Mouse (Mus musculus) liver, embryonic 14.5 days (tissue): ENCODE measurements around the gene Aup1. TPM values are rescaled to one million over a fixed set of nuclear protein-coding genes. Genes with fewer than 3 reads are reported as not detected.
A peak's percentile ranks its signal among the peaks of the same experiment; 100 is the strongest.

Source experiments
- ATAC-seq: fragments of 200-750 bp; cut with Nextera tagmentation; 2 replicates; pipeline ENCODE4 v1.8.0; 2017; ENCODE audit warnings: moderate number of reproducible peaks, mild to moderate bottlenecking, moderate library complexity; ENCODE audit not compliant: insufficient read depth
- DNase-seq, 3 experiments: peaks; one replicate each; pipeline ENCODE4 v3.0.0-alpha.2; 2012 to 2013; ENCODE audit warnings: low read depth in 3 of 3, low spot score in 3 of 3
- H3K27ac ChIP-seq: fragments of 300-500 bp; sonication (generic); 2 replicates; pipeline ENCODE4 v1.5.1; 2014; ENCODE audit warnings: moderate library complexity, mild to moderate bottlenecking, control low read depth, inconsistent platforms
- H3K27me3 ChIP-seq: fragments of 300-500 bp; sonication (generic); 2 replicates; pipeline ENCODE4 v1.6.1; 2014; ENCODE audit warnings: mild to moderate bottlenecking, low read length, moderate library complexity; ENCODE audit not compliant: control insufficient read depth, insufficient read depth
- H3K36me3 ChIP-seq: fragments of 300-500 bp; sonication (generic); replicated peaks from 2 replicates; pipeline ENCODE4 v1.6.1; 2014; ENCODE audit warnings: low read depth; ENCODE audit not compliant: control insufficient read depth, insufficient read depth
- H3K4me1 ChIP-seq, 2 experiments: fragments of 200-500 bp in 1 of 2; fragments of 300-500 bp in 1 of 2; sonication (generic) in 1 of 2; replicated peaks; 2 replicates each; pipeline ENCODE4 v1.6.1; 2012 to 2014; ENCODE audit warnings: antibody characterized with exemption in 1 of 2, inconsistent platforms in 1 of 2, low read length in 1 of 2; ENCODE audit not compliant: control insufficient read depth in 2 of 2, insufficient read depth in 2 of 2
- H3K4me2 ChIP-seq: fragments of 300-500 bp; sonication (generic); 2 replicates; pipeline ENCODE4 v1.6.1; 2014; ENCODE audit warnings: low read depth, mild to moderate bottlenecking, control low read depth, moderate library complexity
- H3K4me3 ChIP-seq, 2 experiments: fragments of 200-500 bp in 1 of 2; fragments of 300-500 bp in 1 of 2; sonication (generic) in 1 of 2; 2 replicates each; pipeline ENCODE4 v1.5.1; 2012 to 2014; ENCODE audit warnings: low read depth in 2 of 2, low read length in 2 of 2, mild to moderate bottlenecking in 2 of 2, control low read depth in 1 of 2, inconsistent platforms in 1 of 2, moderate library complexity in 1 of 2; ENCODE audit not compliant: insufficient read depth in 1 of 2
- H3K9ac ChIP-seq: fragments of 300-500 bp; sonication (generic); replicated peaks from 2 replicates; pipeline ENCODE4 v1.6.1; 2014; ENCODE audit warnings: mild to moderate bottlenecking, control low read depth, moderate library complexity
- H3K9me3 ChIP-seq: fragments of 300-500 bp; sonication (generic); 2 replicates; pipeline ENCODE4 v1.6.1; 2016; ENCODE audit warnings: low read length, mixed read lengths; ENCODE audit not compliant: control insufficient read depth
- CTCF ChIP-seq: IDR thresholded peaks from 2 replicates; pipeline ENCODE4 v1.5.1; 2016; ENCODE audit warnings: antibody characterized with exemption, low read depth, control low read depth
- EP300 ChIP-seq: IDR thresholded peaks from 2 replicates; pipeline ENCODE4 v1.6.1; 2016; ENCODE audit warnings: antibody characterized with exemption, low read depth
- WGBS: fragments of 180-500 bp; shearing (Covaris S2); extraction: QIAGEN DNeasy Blood & Tissue Kit; methylation state at CpG from one replicate; pipeline ENCODE4 v1.1.7; 2014; ENCODE audit not compliant: insufficient replicate concordance; 5-methylcytosine and 5-hydroxymethylcytosine counted together
- microRNA counts: library from miRNA; unstranded; fragments of <30 nt; microRNA quantifications from one replicate; lab custom pipeline; 2016
- microRNA-seq: library from miRNA; unstranded; fragments of <30 nt; microRNA quantifications from one replicate; pipeline ENCODE4, GENCODE M21; 2016
- polyA plus RNA-seq, 2 experiments: library from polyadenylated mRNA; depleted of rRNA in 1 of 2; stranded (reverse) in 1 of 2; unstranded in 1 of 2; fragments of >200 nt; fragmentation: Nextera tagmentation in 1 of 2; extraction: Ambion mirVana in 1 of 2; gene quantifications; 2 replicates each; pipeline versions ENCODE4 v1.2.1 to v1.2.3; 2012 to 2014

Gene Aup1
- polyA plus RNA-seq, 2 experiments: 128 to 172 TPM

GRCm38 (mm10) chr6:83101316-83101687, 47.0 kb downstream of the Aup1 start, which contains the start of the genes Ccdc142 and Gm42688:
Gene Ccdc142, plus strand, starts transcription at chr6:83101601.
Gene Gm42688, plus strand, starts transcription at chr6:83101617.
- peak within 1 kb of the TSS; percentile 86 for H3K9ac ChIP-seq
- H3K9me3 ChIP-seq: no peaks in the 10 kb centered on the region
- H3K4me1 ChIP-seq: peaks cover 8% of the 10 kb centered on the region in 2 experiments
- TF ChIP-seq EP300 (no peak), CTCF (peak; percentile 87)
- H3K27me3 ChIP-seq: no peaks in the 10 kb centered on the region
- H3K4me2 ChIP-seq: peak within 1 kb of the TSS; percentile 93
- H3K27ac ChIP-seq: peak within 1 kb of the TSS; percentile 60
- DNase-seq (peak; percentile 84 to 91 (median 86)), ATAC-seq (peak; percentile 83)
- no peaks in the 10 kb centered on the region for H3K36me3 ChIP-seq
- under 1% methylated on average over 25 of the region's 25 CpGs for WGBS
- peak within 1 kb of the TSS; percentile 63 to 81 for H3K4me3 ChIP-seq

GRCm38 (mm10) chr6:83101688-83102556, 47.6 kb downstream of the Aup1 start:
- Histone ChIP-seq H3K9ac (peak overlapping the region; percentile 86), H3K27me3 (no peaks in the 10 kb centered on the region), H3K4me2 (peak overlapping the region; percentile 93), H3K4me1 (peaks cover 8% of the 10 kb centered on the region in 2 experiments), H3K9me3 (no peaks in the 10 kb centered on the region), H3K27ac (peak overlapping the region; percentile 60), H3K36me3 (no peaks in the 10 kb centered on the region), H3K4me3 (peak overlapping the region; percentile 63 to 81)
- TF ChIP-seq EP300: no peak
- peak; percentile 59 for TF ChIP-seq CTCF
- DNase-seq: peak in 2 of 3 experiments; percentile 55 to 62
- peak; percentile 80 for ATAC-seq
- under 1% methylated on average over 74 of the region's 74 CpGs for WGBS

GRCm38 (mm10) chr6:83103130-83103650, 48.9 kb downstream of the Aup1 start:
- H3K4me3 ChIP-seq: 0 out of 4 replicates have a peak overlapping the region, but pooled peaks of 1 of the 2 experiments have one; percentile 81
- no peak overlapping the region for H3K27ac ChIP-seq
- 69% methylated on average over 11 of the region's 11 CpGs for WGBS
- DNase-seq (no peak), ATAC-seq (no peak)
- H3K9me3 ChIP-seq: no peaks in the 10 kb centered on the region
- no peak overlapping the region for H3K9ac ChIP-seq
- no peaks in the 10 kb centered on the region for H3K27me3 ChIP-seq
- TF ChIP-seq EP300: no peak
- 0 out of 2 replicates have a peak, but pooled peaks have one; percentile 22 for TF ChIP-seq CTCF
- peaks cover 13% of the 10 kb centered on the region in 2 experiments for H3K4me1 ChIP-seq
- H3K4me2 ChIP-seq: peak overlapping the region; percentile 93
- H3K36me3 ChIP-seq: no peaks in the 10 kb centered on the region

GRCm38 (mm10) chr6:83104158-83104557, 49.8 kb downstream of the Aup1 start:
- H3K27ac ChIP-seq: no peak overlapping the region
- H3K4me3 ChIP-seq: no peak overlapping the region
- no peaks in the 10 kb centered on the region for H3K27me3 ChIP-seq
- WGBS: 71% methylated on average over 4 of the region's 4 CpGs
- H3K36me3 ChIP-seq: no peaks in the 10 kb centered on the region
- TF ChIP-seq EP300 (no peak), CTCF (no peak)
- no peak for ATAC-seq
- no peak overlapping the region for H3K4me2 ChIP-seq
- H3K9ac ChIP-seq: no peak overlapping the region
- peaks cover 16 to 17% of the 10 kb centered on the region in 2 experiments for H3K4me1 ChIP-seq
- DNase-seq: no peak
- H3K9me3 ChIP-seq: no peaks in the 10 kb centered on the region

MicroRNA genes within 50 kb of the gene (microRNA counts, 519-probe panel; counts per million panel counts)
- microRNA mmu-miR-3470a+mmu-miR-3470b (lab: Ali Mortazavi, UCI): 69.9 counts per million

Small RNAs within 50 kb of the gene (microRNA-seq; reads per million reads assigned to microRNA genes)
- gene Mir3470a (not detected), gene Mir7040 (not detected)

Other genes with a start within 250 kb of the Aup1 start
- gene Sema4f, start 114.8 kb upstream of the Aup1 start, polyA plus RNA-seq (2012; rRNA removed): 0.03 and 0.04 TPM in 2 replicates
- not detected in 2 replicates for gene Sema4f, start 114.8 kb upstream of the Aup1 start, polyA plus RNA-seq (2014; fragmentation: Nextera tagmentation; extraction: Ambion mirVana)
- 7.7 and 9.4 TPM in 2 replicates for gene M1ap, start 107.6 kb upstream of the Aup1 start, polyA plus RNA-seq (2012; rRNA removed)
- 14.4 and 15.0 TPM in 2 replicates for gene M1ap, start 107.6 kb upstream of the Aup1 start, polyA plus RNA-seq (2014; fragmentation: Nextera tagmentation; extraction: Ambion mirVana)
- gene Dok1, start 21.1 kb upstream of the Aup1 start, polyA plus RNA-seq (2012; rRNA removed): 13.9 and 14.9 TPM in 2 replicates
- 12.7 and 15.7 TPM in 2 replicates for gene Dok1, start 21.1 kb upstream of the Aup1 start, polyA plus RNA-seq (2014; fragmentation: Nextera tagmentation; extraction: Ambion mirVana)
- gene Loxl3, start 20.3 kb upstream of the Aup1 start, polyA plus RNA-seq (2012; rRNA removed): 0.92 and 1.6 TPM in 2 replicates
- gene Loxl3, start 20.3 kb upstream of the Aup1 start, polyA plus RNA-seq (2014; fragmentation: Nextera tagmentation; extraction: Ambion mirVana): 1.1 TPM in 2 replicates
- gene Htra2, start 752 bp downstream of the Aup1 start, polyA plus RNA-seq (2012; rRNA removed): 75.7 and 80.9 TPM in 2 replicates
- gene Htra2, start 752 bp downstream of the Aup1 start, polyA plus RNA-seq (2014; fragmentation: Nextera tagmentation; extraction: Ambion mirVana): 54.3 and 54.9 TPM in 2 replicates
- gene Dqx1, start 3.3 kb downstream of the Aup1 start, polyA plus RNA-seq (2012; rRNA removed): 7.7 and 7.8 TPM in 2 replicates
- 2.9 and 3.1 TPM in 2 replicates for gene Dqx1, start 3.3 kb downstream of the Aup1 start, polyA plus RNA-seq (2014; fragmentation: Nextera tagmentation; extraction: Ambion mirVana)
- 0.05 TPM in 1 of 2 replicates, not detected in the other for gene Tlx2, start 15.8 kb downstream of the Aup1 start, polyA plus RNA-seq (2012; rRNA removed)
- not detected in 2 replicates for gene Tlx2, start 15.8 kb downstream of the Aup1 start, polyA plus RNA-seq (2014; fragmentation: Nextera tagmentation; extraction: Ambion mirVana)
- 16.5 and 21.0 TPM in 2 replicates for gene Pcgf1, start 23.3 kb downstream of the Aup1 start, polyA plus RNA-seq (2012; rRNA removed)
- gene Pcgf1, start 23.3 kb downstream of the Aup1 start, polyA plus RNA-seq (2014; fragmentation: Nextera tagmentation; extraction: Ambion mirVana): 15.0 and 19.7 TPM in 2 replicates
- 0.27 and 0.46 TPM in 2 replicates for gene Lbx2, start 31.8 kb downstream of the Aup1 start, polyA plus RNA-seq (2012; rRNA removed)
- gene Lbx2, start 31.8 kb downstream of the Aup1 start, polyA plus RNA-seq (2014; fragmentation: Nextera tagmentation; extraction: Ambion mirVana): 0.35 TPM in 1 of 2 replicates, not detected in the other
- 1.0 and 1.1 TPM in 2 replicates for gene Ccdc142, start 47.1 kb downstream of the Aup1 start, polyA plus RNA-seq (2012; rRNA removed)
- gene Ccdc142, start 47.1 kb downstream of the Aup1 start, polyA plus RNA-seq (2014; fragmentation: Nextera tagmentation; extraction: Ambion mirVana): 0.23 and 0.39 TPM in 2 replicates
- 2.2 and 2.4 TPM in 2 replicates for gene Gm42688, start 47.1 kb downstream of the Aup1 start, polyA plus RNA-seq (2012; rRNA removed)
- gene Gm42688, start 47.1 kb downstream of the Aup1 start, polyA plus RNA-seq (2014; fragmentation: Nextera tagmentation; extraction: Ambion mirVana): 0.76 and 0.86 TPM in 2 replicates
- 41.1 and 56.6 TPM in 2 replicates for gene Mrpl53, start 54.5 kb downstream of the Aup1 start, polyA plus RNA-seq (2012; rRNA removed)
- 87.1 and 87.4 TPM in 2 replicates for gene Mrpl53, start 54.5 kb downstream of the Aup1 start, polyA plus RNA-seq (2014; fragmentation: Nextera tagmentation; extraction: Ambion mirVana)
- gene Mogs, start 61.0 kb downstream of the Aup1 start, polyA plus RNA-seq (2012; rRNA removed): 33.9 and 36.9 TPM in 2 replicates
- gene Mogs, start 61.0 kb downstream of the Aup1 start, polyA plus RNA-seq (2014; fragmentation: Nextera tagmentation; extraction: Ambion mirVana): 28.2 and 32.4 TPM in 2 replicates
- gene Wbp1, start 67.0 kb downstream of the Aup1 start, polyA plus RNA-seq (2012; rRNA removed): 27.7 and 33.6 TPM in 2 replicates
- gene Wbp1, start 67.0 kb downstream of the Aup1 start, polyA plus RNA-seq (2014; fragmentation: Nextera tagmentation; extraction: Ambion mirVana): 22.0 and 27.1 TPM in 2 replicates
- gene Ino80b, start 70.9 kb downstream of the Aup1 start, polyA plus RNA-seq (2012; rRNA removed): 9.4 and 11.6 TPM in 2 replicates
- gene Ino80b, start 70.9 kb downstream of the Aup1 start, polyA plus RNA-seq (2014; fragmentation: Nextera tagmentation; extraction: Ambion mirVana): 4.4 and 5.2 TPM in 2 replicates
- gene Rtkn, start 80.9 kb downstream of the Aup1 start, polyA plus RNA-seq (2012; rRNA removed): 11.1 TPM in 2 replicates
- 5.3 and 5.5 TPM in 2 replicates for gene Rtkn, start 80.9 kb downstream of the Aup1 start, polyA plus RNA-seq (2014; fragmentation: Nextera tagmentation; extraction: Ambion mirVana)
- gene Wdr54, start 101.9 kb downstream of the Aup1 start, polyA plus RNA-seq (2012; rRNA removed): 0.15 and 0.44 TPM in 2 replicates
- 0.32 and 0.35 TPM in 2 replicates for gene Wdr54, start 101.9 kb downstream of the Aup1 start, polyA plus RNA-seq (2014; fragmentation: Nextera tagmentation; extraction: Ambion mirVana)
- gene 1700003E16Rik, start 101.9 kb downstream of the Aup1 start, polyA plus RNA-seq (2012; rRNA removed): not detected in 2 replicates
- 0.06 and 0.15 TPM in 2 replicates for gene 1700003E16Rik, start 101.9 kb downstream of the Aup1 start, polyA plus RNA-seq (2014; fragmentation: Nextera tagmentation; extraction: Ambion mirVana)
- 16.9 and 21.1 TPM in 2 replicates for gene Dctn1, start 111.4 kb downstream of the Aup1 start, polyA plus RNA-seq (2012; rRNA removed)
- 22.5 and 24.0 TPM in 2 replicates for gene Dctn1, start 111.4 kb downstream of the Aup1 start, polyA plus RNA-seq (2014; fragmentation: Nextera tagmentation; extraction: Ambion mirVana)
- 1.1 and 1.4 TPM in 2 replicates for gene Slc4a5, start 165.3 kb downstream of the Aup1 start, polyA plus RNA-seq (2012; rRNA removed)
- gene Slc4a5, start 165.3 kb downstream of the Aup1 start, polyA plus RNA-seq (2014; fragmentation: Nextera tagmentation; extraction: Ambion mirVana): 0.52 and 0.73 TPM in 2 replicates